Mouse (Mus musculus): ENCODE results near the gene Ccl11.

- TF ChIP-seq POLR2A (IDR thresholded peaks at IDR 0.05; ENCODE audit: low read depth, low read length): no peak
- no peak for TF ChIP-seq CTCF (IDR thresholded peaks at IDR 0.05; ENCODE audit: extremely low read depth, insufficient read depth, insufficient read length, insufficient replicate concordance)
Observed at GRCm38 (mm10) chr11:82078136-82078730, 20.6 kb downstream of the Ccl11 start.
